Mouse (Mus musculus): ENCODE data around the gene BC051142. TPM values are rescaled to one million over a fixed set of nuclear protein-coding genes. Genes with fewer than 3 reads are reported as not detected.
"Not testable (repeated sequence)": the region's sequence is repeated elsewhere in the genome, so short reads cannot be mapped to it uniquely, and the experiment has no call there.

Gene BC051142
- polyA plus RNA-seq, 2 experiments: 0.85 to 1.4 TPM

GRCm38 (mm10) chr17:34457668-34458067 is 59.0 kb downstream of the BC051142 start:
- ATAC-seq (ENCODE audit: low FRiP score, low read depth): no peak
- Histone ChIP-seq H3K27ac (replicated peaks; ENCODE audit: low read depth, low read length) (no peak overlapping the region), H3K4me2 (replicated peaks; ENCODE audit: low read depth, low read length, severe bottlenecking) (no peak overlapping the region), H3K9ac (ENCODE audit: low read depth, low read length, severe bottlenecking) (no peak overlapping the region), H3K9me3 (ENCODE audit: control insufficient read depth, low read length) (no peaks in the 10 kb centered on the region), H3K4me1 (ENCODE audit: control insufficient read depth, insufficient read depth, low read length) (no peaks in the 10 kb centered on the region), H3K27me3 (ENCODE audit: control insufficient read depth, insufficient read depth, low read length) (no peaks in the 10 kb centered on the region), H3K36me3 (ENCODE audit: control insufficient read depth, insufficient read depth, low read length) (no peaks in the 10 kb centered on the region), H3K4me3 (replicated peaks; ENCODE audit: low read length) (no peak overlapping the region)
- DNase-seq (ENCODE audit: low spot score): no peak
- no peak for TF ChIP-seq POLR2A (IDR thresholded peaks at IDR 0.05; ENCODE audit: borderline replicate concordance, extremely low read depth, insufficient read depth, insufficient read length)
- WGBS: 76% methylated on average over 4 of the region's 4 CpGs

GRCm38 (mm10) chr17:34459255-34459654 is 60.6 kb downstream of the BC051142 start:
- H3K4me3 ChIP-seq (replicated peaks; ENCODE audit: low read length): no peak overlapping the region
- no peak overlapping the region for H3K9ac ChIP-seq (ENCODE audit: low read depth, low read length, severe bottlenecking)
- no peak for DNase-seq (ENCODE audit: low spot score)
- H3K9me3 ChIP-seq (ENCODE audit: control insufficient read depth, low read length): no peaks in the 10 kb centered on the region
- TF ChIP-seq POLR2A (IDR thresholded peaks at IDR 0.05; ENCODE audit: borderline replicate concordance, extremely low read depth, insufficient read depth, insufficient read length): no peak
- H3K4me2 ChIP-seq (replicated peaks; ENCODE audit: low read depth, low read length, severe bottlenecking): no peak overlapping the region
- H3K27me3 ChIP-seq (ENCODE audit: control insufficient read depth, insufficient read depth, low read length): no peaks in the 10 kb centered on the region
- H3K36me3 ChIP-seq (ENCODE audit: control insufficient read depth, insufficient read depth, low read length): no peaks in the 10 kb centered on the region
- no peak for ATAC-seq (ENCODE audit: low FRiP score, low read depth)
- no peak overlapping the region for H3K27ac ChIP-seq (replicated peaks; ENCODE audit: low read depth, low read length)
- 86% methylated on average over 3 of the region's 3 CpGs for WGBS
- H3K4me1 ChIP-seq (ENCODE audit: control insufficient read depth, insufficient read depth, low read length): no peaks in the 10 kb centered on the region

GRCm38 (mm10) chr17:34465906-34466305 is 67.3 kb downstream of the BC051142 start:
- ATAC-seq (ENCODE audit: low FRiP score, low read depth); H3K27me3 ChIP-seq (ENCODE audit: control insufficient read depth, insufficient read depth, low read length); H3K4me3 ChIP-seq (replicated peaks; ENCODE audit: low read length); H3K4me1 ChIP-seq (ENCODE audit: control insufficient read depth, insufficient read depth, low read length); H3K4me2 ChIP-seq (replicated peaks; ENCODE audit: low read depth, low read length, severe bottlenecking); H3K36me3 ChIP-seq (ENCODE audit: control insufficient read depth, insufficient read depth, low read length); DNase-seq (ENCODE audit: low spot score); H3K27ac ChIP-seq (replicated peaks; ENCODE audit: low read depth, low read length); H3K9me3 ChIP-seq (ENCODE audit: control insufficient read depth, low read length); H3K9ac ChIP-seq (ENCODE audit: low read depth, low read length, severe bottlenecking): not testable (repeated sequence)

- no peak overlapping the region for H3K27ac ChIP-seq (replicated peaks; ENCODE audit: low read depth, low read length)
- H3K9ac ChIP-seq (ENCODE audit: low read depth, low read length, severe bottlenecking): no peak overlapping the region
- no peaks in the 10 kb centered on the region for H3K4me1 ChIP-seq (ENCODE audit: control insufficient read depth, insufficient read depth, low read length)
- H3K9me3 ChIP-seq (ENCODE audit: control insufficient read depth, low read length): no peaks in the 10 kb centered on the region
- DNase-seq (ENCODE audit: low spot score): no peak
- no peaks in the 10 kb centered on the region for H3K27me3 ChIP-seq (ENCODE audit: control insufficient read depth, insufficient read depth, low read length)
- WGBS: 80% methylated on average over 2 of the region's 2 CpGs
- no peaks in the 10 kb centered on the region for H3K36me3 ChIP-seq (ENCODE audit: control insufficient read depth, insufficient read depth, low read length)
- no peak for ATAC-seq (ENCODE audit: low FRiP score, low read depth)
- TF ChIP-seq POLR2A (IDR thresholded peaks at IDR 0.05; ENCODE audit: borderline replicate concordance, extremely low read depth, insufficient read depth, insufficient read length): no peak
- H3K4me2 ChIP-seq (replicated peaks; ENCODE audit: low read depth, low read length, severe bottlenecking): no peak overlapping the region
- no peak overlapping the region for H3K4me3 ChIP-seq (replicated peaks; ENCODE audit: low read length)
Observed at GRCm38 (mm10) chr17:34470491-34470890, 71.9 kb downstream of the BC051142 start.

GRCm38 (mm10) chr17:34475060-34475459 is 76.4 kb downstream of the BC051142 start:
- Histone ChIP-seq H3K27me3 (ENCODE audit: control insufficient read depth, insufficient read depth, low read length) (no peaks in the 10 kb centered on the region), H3K4me3 (replicated peaks; ENCODE audit: low read length) (no peak overlapping the region), H3K36me3 (ENCODE audit: control insufficient read depth, insufficient read depth, low read length) (no peaks in the 10 kb centered on the region), H3K27ac (replicated peaks; ENCODE audit: low read depth, low read length) (no peak overlapping the region), H3K9me3 (ENCODE audit: control insufficient read depth, low read length) (no peaks in the 10 kb centered on the region), H3K9ac (ENCODE audit: low read depth, low read length, severe bottlenecking) (no peak overlapping the region), H3K4me1 (ENCODE audit: control insufficient read depth, insufficient read depth, low read length) (no peaks in the 10 kb centered on the region), H3K4me2 (replicated peaks; ENCODE audit: low read depth, low read length, severe bottlenecking) (no peak overlapping the region)
- 69% methylated on average over 3 of the region's 3 CpGs for WGBS
- ATAC-seq (ENCODE audit: low FRiP score, low read depth) (no peak), DNase-seq (ENCODE audit: low spot score) (no peak)
- no peak for TF ChIP-seq POLR2A (IDR thresholded peaks at IDR 0.05; ENCODE audit: borderline replicate concordance, extremely low read depth, insufficient read depth, insufficient read length)

- no peak overlapping the region for H3K27ac ChIP-seq (replicated peaks; ENCODE audit: low read depth, low read length)
- no peaks in the 10 kb centered on the region for H3K9me3 ChIP-seq (ENCODE audit: control insufficient read depth, low read length)
- ATAC-seq (ENCODE audit: low FRiP score, low read depth): no peak
- TF ChIP-seq POLR2A (IDR thresholded peaks at IDR 0.05; ENCODE audit: borderline replicate concordance, extremely low read depth, insufficient read depth, insufficient read length): no peak
- H3K4me3 ChIP-seq (replicated peaks; ENCODE audit: low read length): no peak overlapping the region
- no peaks in the 10 kb centered on the region for H3K4me1 ChIP-seq (ENCODE audit: control insufficient read depth, insufficient read depth, low read length)
- WGBS: 77% methylated on average over 1 of the region's 2 CpGs
- DNase-seq (ENCODE audit: low spot score): no peak
- H3K4me2 ChIP-seq (replicated peaks; ENCODE audit: low read depth, low read length, severe bottlenecking): no peak overlapping the region
- no peak overlapping the region for H3K9ac ChIP-seq (ENCODE audit: low read depth, low read length, severe bottlenecking)
- no peaks in the 10 kb centered on the region for H3K27me3 ChIP-seq (ENCODE audit: control insufficient read depth, insufficient read depth, low read length)
- H3K36me3 ChIP-seq (ENCODE audit: control insufficient read depth, insufficient read depth, low read length): no peaks in the 10 kb centered on the region
Observed at GRCm38 (mm10) chr17:34476427-34476826, 77.8 kb downstream of the BC051142 start.

- not testable (repeated sequence) for H3K4me3 ChIP-seq (replicated peaks; ENCODE audit: low read length); H3K9ac ChIP-seq (ENCODE audit: low read depth, low read length, severe bottlenecking); H3K27ac ChIP-seq (replicated peaks; ENCODE audit: low read depth, low read length); H3K27me3 ChIP-seq (ENCODE audit: control insufficient read depth, insufficient read depth, low read length); ATAC-seq (ENCODE audit: low FRiP score, low read depth); H3K4me2 ChIP-seq (replicated peaks; ENCODE audit: low read depth, low read length, severe bottlenecking); H3K4me1 ChIP-seq (ENCODE audit: control insufficient read depth, insufficient read depth, low read length); DNase-seq (ENCODE audit: low spot score); H3K9me3 ChIP-seq (ENCODE audit: control insufficient read depth, low read length); H3K36me3 ChIP-seq (ENCODE audit: control insufficient read depth, insufficient read depth, low read length)
- WGBS: 75% methylated on average over 4 of the region's 5 CpGs
Observed at GRCm38 (mm10) chr17:34477238-34478013, 78.8 kb downstream of the BC051142 start, which contains the start of gene Btnl4. Gene Btnl4 (minus strand): TSS chr17:34477318.
